Mouse (Mus musculus) forebrain, embryonic 12.5 days (tissue): ENCODE results near the gene Dop1a. TPM values are rescaled to one million over a fixed set of nuclear protein-coding genes. Genes with fewer than 3 reads are reported as not detected.
"Not testable (repeated sequence)": the region's sequence is repeated elsewhere in the genome, so short reads cannot be mapped to it uniquely, and the experiment has no call there.

Experiments
- ATAC-seq: fragments of 200-750 bp; cut with Nextera tagmentation; 2 replicates; pipeline ENCODE4 v1.8.0; 2017; ENCODE audit warnings: moderate TSS enrichment; ENCODE audit not compliant: low FRiP score
- H3K27ac ChIP-seq: fragments of 300-500 bp; sonication (generic); 2 replicates; pipeline ENCODE4 v1.5.1; 2016; ENCODE audit warnings: mild to moderate bottlenecking
- H3K27me3 ChIP-seq: fragments of 300-500 bp; sonication (generic); 2 replicates; pipeline ENCODE4 v1.6.1; 2016; ENCODE audit warnings: mild to moderate bottlenecking
- H3K36me3 ChIP-seq: fragments of 300-500 bp; sonication (generic); replicated peaks from 2 replicates; pipeline ENCODE4 v1.6.1; 2016; ENCODE audit warnings: mild to moderate bottlenecking
- H3K4me1 ChIP-seq: fragments of 300-500 bp; sonication (generic); 2 replicates; pipeline ENCODE4 v1.6.1; 2016
- H3K4me2 ChIP-seq: fragments of 300-500 bp; sonication (generic); 2 replicates; pipeline ENCODE4 v1.6.1; 2016; ENCODE audit warnings: mild to moderate bottlenecking, moderate library complexity
- H3K4me3 ChIP-seq: fragments of 300-500 bp; sonication (generic); replicated peaks from 2 replicates; pipeline ENCODE4 v1.5.1; 2016; ENCODE audit warnings: mild to moderate bottlenecking
- H3K9ac ChIP-seq: fragments of 300-500 bp; sonication (generic); 2 replicates; pipeline ENCODE4 v1.6.1; 2016; ENCODE audit warnings: mild to moderate bottlenecking
- H3K9me3 ChIP-seq: fragments of 300-500 bp; sonication (generic); 2 replicates; pipeline ENCODE4 v1.6.1; 2016
- WGBS: fragments of 180-500 bp; shearing (Covaris S2); methylation state at CpG from one replicate; pipeline ENCODE4 v1.1.7; 2016; 5-methylcytosine and 5-hydroxymethylcytosine counted together
- polyA plus RNA-seq: library from polyadenylated mRNA; unstranded; fragments of >200 nt; fragmentation: Nextera tagmentation; extraction: Ambion mirVana; gene quantifications from 2 replicates; pipeline ENCODE4 v1.2.1, GENCODE M21; 2016

The Dop1a gene
- polyA plus RNA-seq, 1 experiment from 2014 or later = 21.7 TPM

DNA sequence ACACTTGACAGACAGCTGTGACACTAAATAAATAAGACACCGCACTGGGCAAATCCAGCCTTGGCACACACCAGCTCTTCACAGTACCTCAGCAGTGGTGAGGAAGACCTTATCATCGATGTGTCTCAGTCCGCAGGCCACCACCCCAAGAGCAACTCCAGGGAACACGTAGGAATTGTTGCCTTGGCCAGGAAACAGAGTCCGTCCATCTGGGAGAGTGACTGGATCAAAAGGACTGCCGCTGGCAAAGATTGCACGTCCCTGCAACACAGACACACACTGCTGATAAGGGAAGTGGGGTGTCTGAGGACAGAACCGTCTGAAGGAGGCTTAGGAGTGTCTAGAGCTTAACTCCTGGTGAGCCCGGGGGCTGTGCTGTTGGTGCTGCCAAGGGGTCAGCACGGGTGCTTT lies 127.4 kb downstream of the Dop1a start:
- not testable (repeated sequence) for H3K4me2 ChIP-seq, H3K4me1 ChIP-seq, H3K36me3 ChIP-seq, H3K9me3 ChIP-seq, H3K9ac ChIP-seq, H3K4me3 ChIP-seq, ATAC-seq, H3K27ac ChIP-seq, H3K27me3 ChIP-seq
- 85% methylated on average over 10 of the region's 10 CpGs for WGBS

DNA sequence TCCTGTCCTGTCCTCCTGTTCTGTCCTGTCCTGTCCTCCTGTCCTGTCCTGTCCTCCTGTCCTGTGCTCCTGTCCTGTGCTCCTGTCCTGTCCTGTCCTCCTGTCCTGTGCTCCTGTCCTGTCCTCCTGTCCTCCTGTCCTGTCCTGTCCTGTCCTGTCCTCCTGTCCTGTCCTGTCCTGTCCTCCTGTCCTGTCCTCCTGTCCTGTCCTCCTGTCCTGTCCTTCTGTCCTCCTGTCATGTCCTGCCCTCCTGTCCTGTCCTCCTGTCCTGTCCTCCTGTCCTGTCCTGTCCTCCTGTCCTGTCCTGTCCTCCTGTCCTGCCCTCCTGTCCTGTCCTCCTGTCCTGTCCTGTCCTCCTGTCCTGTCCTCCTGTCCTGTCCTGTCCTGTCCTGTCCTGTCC lies 130.0 kb downstream of the Dop1a start:
- not testable (repeated sequence) for H3K9me3 ChIP-seq, H3K4me1 ChIP-seq, H3K4me2 ChIP-seq, ATAC-seq, H3K4me3 ChIP-seq, H3K9ac ChIP-seq, H3K27ac ChIP-seq, H3K27me3 ChIP-seq, H3K36me3 ChIP-seq

DNA sequence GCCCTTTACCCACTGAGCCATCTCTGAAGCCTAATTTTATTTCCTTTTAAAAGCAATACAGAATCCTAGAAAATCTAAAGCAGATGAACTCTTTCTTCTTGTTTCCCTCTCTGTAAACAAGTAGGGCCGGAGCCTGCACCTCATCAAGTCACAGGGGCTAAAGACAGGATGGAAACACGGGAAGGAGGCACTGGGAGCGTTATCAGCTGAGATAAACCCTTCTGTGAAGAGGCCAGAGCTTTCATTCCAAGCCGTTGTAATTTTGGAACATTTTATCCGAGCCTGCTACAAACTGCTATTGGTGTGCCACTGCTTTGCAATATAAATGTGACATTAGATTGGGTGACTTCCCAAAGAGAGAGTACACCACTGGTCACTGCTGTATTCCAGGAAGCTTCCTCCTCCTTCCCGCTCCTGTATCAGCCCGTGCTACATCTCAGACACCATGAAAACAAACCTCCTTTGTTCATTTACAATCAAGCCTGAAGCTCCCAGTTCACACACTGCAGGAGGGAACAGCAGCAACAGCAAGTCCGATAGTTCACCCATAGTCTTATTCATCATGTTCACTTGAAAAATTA lies 132.9 kb downstream of the Dop1a start:
- no peak for ATAC-seq
- 64% methylated on average over 8 of the region's 8 CpGs for WGBS

More for the DNA sequence above, 132.9 kb downstream of the Dop1a start:
- no peaks in the 10 kb centered on the region for H3K36me3 ChIP-seq
- H3K4me3 ChIP-seq = no peak overlapping the region
- H3K27me3 ChIP-seq = no peaks in the 10 kb centered on the region
- H3K27ac ChIP-seq = no peak overlapping the region
- no peak overlapping the region for H3K4me2 ChIP-seq
- no peak overlapping the region for H3K9ac ChIP-seq
- H3K4me1 ChIP-seq = no peaks in the 10 kb centered on the region
- H3K9me3 ChIP-seq = no peaks in the 10 kb centered on the region

Other genes starting within 250 kb of the Dop1a start
- gene Ube2cbp, start 2.2 kb upstream of the Dop1a start, polyA plus RNA-seq = 6.2 and 6.9 TPM in 2 replicates
- gene Pgm3, start 104.7 kb downstream of the Dop1a start, polyA plus RNA-seq = 36.6 and 41.0 TPM in 2 replicates
- 4.9 and 6.2 TPM in 2 replicates for gene Rwdd2a, start 104.8 kb downstream of the Dop1a start, polyA plus RNA-seq
- gene Me1, start 228.8 kb downstream of the Dop1a start, polyA plus RNA-seq = 11.4 and 11.6 TPM in 2 replicates